Mouse (Mus musculus) thymus, postnatal 14 days (tissue): ENCODE data around the gene Hoxc4.

Experiments
- DNase-seq: peaks from one replicate; pipeline ENCODE4 v3.0.0; 2021

Gene Hoxc4

DNA sequence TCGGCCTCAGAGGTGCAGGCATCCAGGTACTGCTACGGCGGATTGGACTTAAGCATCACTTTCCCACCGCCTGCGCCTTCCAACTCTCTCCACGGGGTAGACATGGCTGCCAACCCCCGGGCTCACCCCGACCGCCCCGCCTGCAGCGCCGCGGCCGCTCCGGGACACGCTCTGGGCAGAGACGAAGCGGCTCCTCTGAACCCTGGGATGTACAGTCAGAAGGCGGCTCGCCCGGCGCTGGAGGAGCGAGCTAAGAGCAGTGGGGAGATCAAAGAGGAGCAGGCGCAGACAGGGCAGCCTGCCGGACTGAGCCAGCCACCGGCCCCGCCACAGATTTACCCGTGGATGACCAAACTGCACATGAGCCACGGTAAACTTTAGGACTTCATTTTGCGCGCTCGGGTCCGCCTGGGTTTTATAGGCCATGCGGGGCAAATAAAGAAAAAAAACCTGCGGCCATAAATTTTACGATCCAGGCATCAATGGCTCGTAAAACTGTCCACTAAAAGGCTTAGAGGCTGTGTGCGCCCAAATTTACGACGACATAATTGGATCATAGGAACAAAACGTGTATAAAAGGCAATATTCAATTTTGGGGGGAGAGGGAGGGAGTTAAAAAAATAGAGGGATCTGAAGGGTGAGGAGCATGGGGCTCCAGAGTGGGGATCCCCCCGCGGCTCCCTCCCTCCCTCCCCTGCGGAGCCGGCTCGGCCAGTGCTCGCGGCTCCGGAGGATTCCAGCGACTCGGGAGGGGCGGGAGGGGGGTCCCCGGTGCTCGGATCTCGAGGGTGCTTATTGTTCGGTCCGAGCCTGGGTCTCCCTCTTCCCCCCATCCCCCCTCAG, 4.3 kb upstream of the Hoxc4 start:
- DNase-seq = no peak

DNA sequence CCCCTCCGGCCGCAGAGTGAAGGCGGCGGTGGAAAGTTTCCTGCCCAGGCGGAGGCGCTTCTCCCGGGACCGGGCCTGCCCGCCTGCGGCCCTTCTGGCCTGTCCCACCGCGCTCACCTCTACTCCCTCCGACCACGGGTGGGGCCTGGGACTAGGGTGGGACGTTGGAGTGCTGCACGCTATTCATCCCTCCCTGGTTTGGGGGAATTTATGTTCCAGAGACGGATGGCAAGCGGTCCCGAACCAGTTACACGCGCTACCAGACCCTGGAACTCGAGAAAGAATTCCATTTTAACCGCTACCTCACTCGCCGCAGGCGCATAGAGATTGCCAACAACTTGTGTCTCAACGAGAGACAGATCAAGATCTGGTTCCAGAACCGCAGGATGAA, 3.7 kb upstream of the Hoxc4 start:
- DNase-seq = no peak

DNA sequence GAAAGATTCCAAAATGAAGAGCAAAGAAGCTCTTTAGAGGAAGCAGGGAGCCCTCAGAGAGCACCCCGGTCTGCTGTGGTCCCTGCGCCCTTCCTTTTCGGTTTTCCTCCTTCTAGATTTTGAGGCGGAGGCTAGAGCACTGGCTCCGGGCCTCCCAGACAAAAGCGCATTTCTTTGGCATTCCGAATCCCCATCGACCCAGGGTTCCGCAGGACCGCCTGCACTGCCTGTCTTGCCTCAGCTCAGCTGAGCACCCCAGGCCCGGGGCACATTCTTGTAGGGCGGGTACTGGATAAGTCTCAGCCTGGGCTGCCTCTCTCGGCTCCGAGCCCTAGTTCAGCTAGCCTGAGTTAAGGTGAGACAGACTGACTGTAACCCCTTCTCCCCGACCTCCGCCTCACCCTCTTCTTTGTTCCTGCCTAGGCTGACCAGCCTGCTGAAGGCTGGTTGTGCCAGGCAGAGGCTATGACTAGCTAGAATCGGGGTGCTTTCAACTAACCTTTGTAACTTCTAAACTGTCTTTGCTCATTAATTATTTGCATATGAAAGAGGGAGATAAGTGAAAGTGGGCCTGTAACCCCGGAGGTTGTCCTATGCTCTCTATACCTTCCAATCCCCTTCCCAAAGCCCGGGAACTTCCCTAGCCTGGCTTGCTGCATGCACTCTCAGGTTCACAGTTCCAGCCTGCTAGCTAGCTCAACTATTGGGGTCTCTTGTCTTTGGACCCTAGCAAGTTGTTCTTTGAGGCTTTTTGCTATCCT, 3.1 kb upstream of the Hoxc4 start:
- DNase-seq = no peak

DNA sequence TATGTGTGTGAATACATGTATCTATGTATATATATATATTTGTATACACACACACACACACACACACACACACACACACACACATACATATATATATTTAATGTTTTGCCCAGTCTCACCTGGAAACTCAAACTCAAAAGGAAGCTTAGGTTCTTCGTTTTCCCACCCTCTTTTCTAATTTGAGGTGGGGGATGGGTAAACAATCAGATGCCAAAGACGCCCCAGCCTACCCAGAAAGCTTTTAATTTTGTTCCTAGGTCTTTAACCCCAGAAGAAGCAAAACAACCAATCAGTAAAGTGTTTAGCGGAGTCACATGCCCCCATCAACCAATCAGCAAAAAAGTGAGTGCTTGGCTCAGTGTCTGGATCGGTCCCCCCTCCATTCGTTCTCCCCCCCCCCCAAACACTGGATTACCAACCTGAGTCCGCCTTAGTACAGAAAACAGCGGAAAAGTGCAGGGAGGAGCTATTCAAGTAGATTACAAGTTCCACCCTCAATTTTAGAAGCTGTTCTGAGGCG, 2.2 kb downstream of the Hoxc4 start:
- no peak for DNase-seq

DNA sequence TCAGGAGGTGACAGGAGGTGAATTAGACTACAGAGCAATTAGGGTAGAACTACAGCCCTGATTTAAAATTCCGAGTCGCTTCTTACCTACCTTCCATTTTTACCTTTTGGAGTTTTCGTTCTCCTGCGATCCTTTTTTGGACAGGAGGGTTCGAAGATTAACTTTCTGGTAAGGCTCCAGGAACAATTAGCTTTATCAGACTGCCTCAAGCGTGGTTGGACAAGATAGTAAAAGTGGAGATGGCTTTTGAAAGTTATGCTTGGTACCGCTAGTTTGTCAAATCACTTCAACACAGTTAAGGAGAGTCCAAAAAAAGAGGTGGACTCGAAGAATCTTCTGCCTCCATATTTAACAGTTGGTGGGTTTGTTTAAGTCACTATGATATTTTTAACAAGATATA, 2.8 kb downstream of the Hoxc4 start:
- DNase-seq = no peak

DNA sequence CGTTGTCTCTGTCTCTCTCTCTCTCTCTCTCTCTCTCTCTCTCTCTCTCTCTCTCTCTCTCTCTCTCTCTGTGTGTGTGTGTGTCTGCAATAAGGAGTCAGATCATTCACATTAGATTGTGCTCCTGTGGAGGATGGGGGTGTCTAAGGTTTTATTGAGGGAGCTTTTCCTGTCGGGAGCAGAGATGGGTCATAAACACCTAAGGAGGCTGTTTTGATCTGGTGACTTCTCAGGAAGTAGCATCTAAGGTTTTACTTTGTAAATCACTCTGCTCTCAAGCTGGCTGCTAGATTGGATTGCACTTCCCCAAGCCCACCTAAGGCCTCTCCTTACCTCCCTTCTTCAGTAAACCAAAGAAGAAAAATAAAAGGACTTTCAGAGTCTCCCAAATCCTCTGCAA, 5.4 kb downstream of the Hoxc4 start:
- no peak for DNase-seq

DNA sequence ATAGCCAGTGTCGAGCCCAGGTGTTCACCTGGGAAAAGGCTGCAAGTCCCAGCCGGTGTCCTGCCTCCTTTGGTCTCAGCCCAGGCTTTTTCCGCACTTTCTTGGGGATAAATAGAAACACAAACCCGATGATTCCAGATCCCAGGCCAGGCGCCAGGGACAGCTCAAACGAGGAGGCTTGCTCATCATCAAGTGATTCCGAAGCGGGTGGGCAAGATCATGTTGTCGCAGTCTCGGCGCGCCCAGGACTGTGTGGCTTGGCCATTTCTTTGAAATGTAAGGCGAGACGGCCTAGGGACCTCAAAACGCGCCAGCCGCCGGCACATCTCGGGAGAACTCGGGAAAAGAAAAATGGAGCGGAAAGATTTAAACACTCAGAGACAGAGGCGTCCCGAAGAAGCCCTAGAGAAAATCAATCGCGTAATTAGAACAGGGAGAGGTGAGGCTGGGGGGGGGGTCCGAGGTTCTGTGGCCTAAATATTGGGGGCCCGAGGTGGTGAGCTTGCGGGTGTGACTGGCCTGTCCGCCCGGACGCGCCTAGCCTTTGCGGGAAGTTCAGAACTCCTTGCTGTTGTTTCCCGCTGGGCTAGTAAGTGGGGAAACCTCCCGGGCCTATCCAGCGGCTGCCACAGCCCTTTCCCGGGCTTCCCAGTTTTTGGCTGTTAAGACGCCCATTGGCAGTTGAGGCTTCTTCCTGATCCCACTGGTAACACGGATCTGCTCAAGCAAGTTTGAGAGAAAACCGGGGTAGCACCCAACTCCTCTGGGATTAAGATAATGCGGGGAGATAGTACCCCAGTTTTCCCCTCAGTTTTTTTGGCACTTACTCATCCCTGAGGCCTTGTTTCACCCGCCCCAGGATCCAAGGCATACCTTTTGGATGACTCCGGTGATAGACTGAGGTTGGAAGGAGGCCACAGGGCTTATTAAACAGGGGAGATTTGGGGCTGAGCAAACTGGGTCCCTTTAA, 8.8 kb downstream of the Hoxc4 start:
- no peak for DNase-seq

DNA sequence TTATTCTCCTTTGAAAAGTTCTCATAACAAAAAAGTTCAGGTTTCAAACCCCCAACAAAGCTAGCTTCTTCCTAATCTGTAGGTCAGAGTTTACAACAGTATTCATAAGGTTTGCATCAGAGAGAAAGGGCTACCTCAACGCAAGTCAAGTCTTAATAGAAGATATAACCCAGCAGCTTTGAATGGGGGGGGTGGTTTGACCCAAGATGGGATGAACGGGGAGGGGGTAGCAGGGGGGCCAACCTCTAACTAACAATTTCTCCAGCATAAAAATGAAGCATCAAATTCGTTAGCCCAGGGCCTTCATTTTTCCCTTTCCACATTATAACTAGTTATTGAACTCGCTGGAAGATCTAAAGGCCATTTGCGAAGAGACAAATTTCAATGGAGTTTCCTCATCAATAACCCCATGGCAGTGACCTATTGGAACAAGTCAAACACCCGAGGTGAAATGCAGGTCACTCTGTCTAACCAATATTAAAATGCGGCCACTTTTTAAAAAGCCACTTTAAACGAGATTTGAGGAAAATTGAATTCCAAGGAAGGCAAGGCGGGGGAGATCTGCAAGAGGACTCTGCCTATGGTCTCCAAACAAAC, 10.3 kb downstream of the Hoxc4 start:
- DNase-seq = no peak

DNA sequence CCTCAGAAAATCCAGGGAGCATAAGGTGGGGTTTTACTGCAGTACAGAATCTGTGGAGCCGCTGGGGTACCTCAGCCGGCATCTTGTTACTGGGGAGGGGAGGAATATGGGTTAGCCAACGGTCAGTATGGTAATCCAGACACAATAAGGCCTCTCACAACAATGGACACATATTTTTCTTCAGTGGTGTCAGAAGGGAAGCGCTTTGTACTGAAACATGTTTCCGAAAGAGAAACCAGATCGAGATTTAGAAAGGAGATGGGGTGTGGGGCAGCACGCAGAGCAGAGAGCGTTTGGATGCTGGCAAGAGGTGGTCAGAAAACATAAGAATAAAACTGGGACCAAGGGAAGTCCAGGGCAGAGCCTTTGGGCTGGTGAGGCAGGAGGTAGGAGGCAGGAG, 11.4 kb downstream of the Hoxc4 start:
- no peak for DNase-seq

DNA sequence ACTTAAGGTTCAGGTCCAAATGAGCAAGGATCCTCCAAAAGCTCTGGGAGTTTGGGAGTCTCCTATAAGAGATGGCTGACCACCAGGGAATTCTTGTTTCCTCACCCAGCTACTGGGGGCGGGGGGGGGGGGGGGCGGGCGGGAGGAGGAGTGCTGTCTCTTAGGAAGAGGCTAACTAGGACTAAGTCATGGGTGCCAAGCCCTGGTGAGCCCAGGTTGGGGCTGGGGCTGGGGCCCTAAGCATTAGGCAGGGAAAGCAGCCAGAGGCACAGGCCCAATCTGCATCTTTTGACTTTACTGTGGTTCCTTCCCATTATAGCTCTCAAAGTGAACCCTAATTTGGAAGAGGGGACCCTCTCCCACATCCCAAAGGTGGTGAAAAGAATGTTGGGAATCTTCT, 13.4 kb downstream of the Hoxc4 start:
- no peak for DNase-seq

DNA sequence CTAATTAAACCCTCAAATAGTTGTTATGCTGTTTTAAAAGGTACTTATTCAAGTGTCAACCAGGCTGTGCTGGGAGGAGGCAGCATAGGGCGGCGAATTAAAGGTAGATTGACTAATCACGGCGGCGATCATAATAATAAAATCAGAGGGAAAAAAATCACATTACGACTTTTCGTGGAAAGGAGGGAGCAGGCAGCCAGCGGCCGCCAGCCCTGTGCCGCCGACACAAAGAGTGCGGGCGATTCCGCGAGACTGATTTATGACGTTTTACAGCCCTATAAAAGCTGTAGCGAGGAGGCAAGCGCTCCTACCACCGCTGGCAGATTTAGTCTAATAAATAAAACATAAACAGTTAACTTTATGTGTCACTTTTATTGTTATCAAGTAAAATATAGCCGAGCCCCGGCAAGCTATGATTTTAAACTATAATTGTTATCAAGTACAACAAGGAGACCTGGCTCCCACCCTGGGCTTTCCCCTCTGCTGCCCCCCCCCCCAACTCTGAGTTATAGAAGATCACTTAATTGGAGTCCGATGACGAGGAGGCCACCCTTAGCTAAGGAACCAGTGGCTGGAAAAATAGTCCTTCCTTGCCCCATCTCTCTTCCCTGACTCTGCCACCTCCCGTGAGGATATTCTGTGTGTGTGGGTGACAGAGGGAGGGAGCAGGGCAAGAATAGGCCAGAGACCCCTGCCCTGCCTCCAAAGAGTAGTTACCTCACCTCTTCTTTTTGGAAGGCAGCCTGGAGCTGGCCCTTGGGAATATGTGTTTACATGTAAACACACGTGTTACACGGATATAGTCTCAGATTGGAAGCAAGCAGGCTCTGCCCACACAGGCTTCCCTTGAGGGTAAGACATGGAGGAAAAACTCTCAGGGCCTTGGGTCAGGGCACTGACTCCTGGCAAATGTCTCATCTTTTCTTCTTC, 14.2 kb downstream of the Hoxc4 start:
- no peak for DNase-seq

DNA sequence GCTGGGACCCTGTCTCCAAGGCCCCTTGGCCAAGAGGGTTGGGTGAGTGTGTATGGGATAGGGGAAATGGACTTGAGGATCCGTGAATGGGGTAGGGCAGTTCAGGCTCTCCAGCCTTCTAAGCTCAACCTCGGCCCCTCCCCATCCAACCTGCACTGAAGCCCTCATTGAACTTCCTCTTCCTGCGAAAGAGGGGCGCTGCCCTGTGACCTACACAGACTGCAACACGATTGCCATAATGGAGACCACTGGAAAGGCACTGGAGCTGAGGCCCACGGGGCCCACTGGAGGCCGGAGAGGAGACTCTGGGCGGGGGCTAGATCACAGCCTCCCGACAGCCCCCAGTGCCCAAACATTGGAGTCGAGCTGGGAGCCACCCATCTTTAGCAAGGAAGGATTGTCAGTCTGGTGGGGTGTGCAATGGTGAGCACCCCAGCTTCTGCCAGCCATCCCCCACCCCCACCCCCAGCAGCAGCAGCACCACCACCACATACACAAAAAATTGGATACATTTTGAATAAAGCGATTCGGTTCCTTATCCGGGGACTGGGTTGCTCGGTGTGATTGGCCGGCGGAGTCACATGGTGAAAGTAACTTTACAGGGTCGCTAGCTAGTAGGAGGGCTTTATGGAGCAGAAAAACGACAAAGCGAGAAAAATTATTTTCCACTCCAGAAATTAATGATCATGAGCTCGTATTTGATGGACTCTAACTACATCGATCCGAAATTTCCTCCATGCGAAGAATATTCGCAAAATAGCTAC, 15.5 kb downstream of the Hoxc4 start:
- DNase-seq = no peak

DNA sequence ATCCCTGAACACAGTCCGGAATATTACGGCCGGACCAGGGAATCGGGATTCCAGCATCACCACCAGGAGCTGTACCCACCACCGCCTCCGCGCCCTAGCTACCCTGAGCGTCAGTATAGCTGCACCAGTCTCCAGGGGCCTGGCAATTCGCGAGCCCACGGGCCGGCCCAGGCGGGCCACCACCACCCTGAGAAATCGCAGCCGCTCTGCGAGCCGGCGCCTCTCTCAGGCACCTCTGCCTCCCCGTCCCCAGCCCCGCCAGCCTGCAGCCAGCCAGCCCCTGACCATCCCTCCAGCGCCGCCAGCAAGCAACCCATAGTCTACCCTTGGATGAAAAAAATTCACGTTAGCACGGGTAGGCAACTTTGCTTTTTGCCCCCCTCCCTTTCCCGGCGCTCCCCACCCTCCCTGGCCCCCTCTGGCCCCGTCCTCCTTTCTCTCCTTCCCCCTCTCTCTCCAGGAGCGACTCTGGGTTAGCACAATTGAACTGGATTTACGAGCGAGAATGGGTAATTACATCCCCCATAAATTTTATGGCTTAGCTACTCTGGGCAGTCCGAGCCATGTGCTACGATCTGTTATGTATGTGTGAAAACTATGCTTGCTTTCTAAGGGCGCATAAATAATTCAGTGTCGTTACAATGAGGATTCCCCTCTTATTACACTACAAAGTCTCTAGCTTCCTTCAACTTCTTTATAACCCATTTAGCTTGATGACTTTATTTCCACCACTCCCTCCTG, 16.2 kb downstream of the Hoxc4 start:
- no peak for DNase-seq

DNA sequence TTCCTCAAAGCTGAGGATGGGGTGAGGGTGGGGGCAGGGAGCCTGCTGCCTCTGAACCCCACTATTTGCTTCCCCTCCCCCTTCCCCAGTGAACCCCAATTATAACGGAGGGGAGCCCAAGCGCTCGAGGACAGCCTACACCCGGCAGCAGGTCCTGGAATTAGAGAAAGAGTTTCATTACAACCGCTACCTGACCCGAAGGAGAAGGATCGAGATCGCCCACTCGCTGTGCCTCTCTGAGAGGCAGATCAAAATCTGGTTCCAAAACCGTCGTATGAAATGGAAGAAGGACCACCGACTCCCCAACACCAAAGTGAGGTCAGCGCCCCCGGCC, 16.8 kb downstream of the Hoxc4 start:
- DNase-seq = no peak

DNA sequence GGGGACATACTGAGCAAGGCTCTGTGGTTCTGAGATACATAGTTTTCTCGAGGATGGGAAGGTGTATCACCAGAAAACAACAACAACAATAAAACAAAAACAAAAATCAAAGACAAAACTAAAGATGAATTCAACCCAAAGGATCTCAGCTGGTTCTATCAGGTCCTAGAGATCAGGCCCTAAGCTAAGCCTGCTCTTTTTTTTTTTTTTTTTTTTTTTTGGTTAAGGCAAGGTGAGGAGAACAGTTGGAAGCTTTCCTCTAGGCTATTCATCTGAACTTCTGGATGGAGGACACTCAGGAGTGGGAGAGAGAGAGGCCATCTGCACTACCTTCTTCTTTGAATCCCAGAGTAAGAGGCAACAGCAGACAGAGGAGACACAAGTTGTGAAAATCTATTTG, 18.8 kb downstream of the Hoxc4 start:
- DNase-seq = no peak

DNA sequence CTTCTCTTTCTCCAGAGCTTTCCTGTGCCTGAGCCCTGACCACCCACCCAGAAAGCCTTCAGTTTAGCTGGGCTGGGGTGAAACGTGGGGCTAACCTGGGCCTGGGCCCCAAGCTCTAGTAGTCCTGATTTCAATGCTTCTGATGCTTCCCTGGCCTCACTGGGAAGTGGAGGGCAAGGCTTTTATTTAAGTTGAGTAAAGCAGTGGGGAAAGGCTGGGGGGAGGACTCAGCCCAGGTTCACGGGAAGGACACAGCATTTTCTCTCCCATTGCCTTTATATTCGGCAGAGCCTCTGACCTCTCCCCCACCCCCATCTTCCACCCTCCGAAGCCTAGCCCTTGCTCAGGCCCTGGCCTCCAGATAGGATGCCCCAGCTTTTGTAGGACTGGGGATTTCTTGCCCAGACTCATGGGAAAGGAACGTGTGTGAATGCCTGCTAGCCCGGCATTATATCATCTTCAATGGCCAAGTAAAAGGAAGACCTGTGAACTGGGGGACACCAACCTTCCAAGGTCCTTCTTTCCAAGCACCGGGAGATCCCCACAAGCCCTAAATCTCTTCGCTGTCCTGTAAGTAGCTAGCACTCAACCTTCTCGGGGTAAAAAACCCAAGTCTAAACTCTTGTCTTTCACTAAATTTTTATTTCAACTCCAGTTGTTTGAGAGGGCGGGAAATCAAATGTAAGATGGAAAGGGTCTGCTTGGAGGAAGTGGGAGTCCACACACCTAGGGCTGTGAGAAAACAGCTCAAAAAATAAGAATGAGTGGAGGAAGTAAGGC, 20.2 kb downstream of the Hoxc4 start:
- no peak for DNase-seq

DNA sequence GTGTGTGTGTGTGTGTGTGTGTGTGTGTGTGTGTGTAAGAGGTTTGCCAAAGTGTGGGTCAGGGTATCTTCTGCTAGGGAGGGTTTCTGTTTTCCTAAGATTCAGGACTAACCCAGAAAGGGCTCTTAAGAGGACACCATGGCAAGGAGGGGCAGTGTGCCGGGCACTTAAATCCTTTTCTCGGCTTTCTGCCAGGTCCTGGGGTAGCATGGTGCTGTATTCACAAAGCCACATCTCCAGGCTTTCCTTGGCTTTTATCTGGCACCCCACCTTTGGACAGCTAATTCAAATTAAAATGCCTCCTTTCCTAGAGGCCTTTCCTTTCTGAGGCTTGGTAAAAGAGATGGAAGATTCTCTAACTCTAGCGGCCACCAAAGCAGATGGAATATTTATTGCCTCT, 20.9 kb downstream of the Hoxc4 start:
- DNase-seq = no peak

DNA sequence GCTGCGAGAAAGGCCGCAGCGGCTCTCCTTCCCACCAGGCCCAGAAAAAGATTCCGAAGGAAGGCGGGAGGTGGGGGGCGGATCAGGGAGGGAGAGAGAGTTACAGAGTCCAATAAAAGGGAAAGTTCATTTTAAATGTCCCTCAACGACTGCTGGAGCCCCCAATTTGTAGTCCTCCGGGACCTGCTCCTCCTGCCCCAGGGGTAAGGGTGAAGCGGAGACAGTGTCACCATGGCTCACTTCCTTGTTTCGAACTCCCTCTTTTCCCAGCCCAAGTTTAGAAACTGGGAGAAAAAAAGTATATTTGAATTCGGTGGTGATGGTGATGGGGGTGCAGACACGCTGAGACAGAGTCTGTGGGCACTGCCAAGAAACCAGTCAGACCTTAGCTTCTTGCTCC, 21.9 kb downstream of the Hoxc4 start:
- no peak for DNase-seq

DNA sequence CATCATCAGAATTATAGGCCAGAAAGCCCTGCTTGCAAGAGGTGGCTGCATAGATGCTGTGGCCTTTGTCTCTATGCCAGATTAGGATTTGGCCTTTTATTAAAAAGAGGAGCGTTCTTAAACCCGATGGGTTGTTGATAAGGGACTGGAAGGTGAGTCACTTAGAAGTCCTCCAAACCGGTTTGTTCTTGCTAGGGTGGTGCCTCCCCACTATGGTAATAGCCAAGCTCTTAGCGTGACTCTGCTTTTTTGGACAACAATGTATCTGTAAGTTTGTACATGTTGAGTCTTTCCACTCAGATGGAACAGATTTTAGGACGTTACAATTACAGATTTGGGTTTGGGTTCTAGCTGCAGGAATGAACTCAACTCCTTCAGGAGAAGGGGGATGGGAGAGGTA, 22.9 kb downstream of the Hoxc4 start:
- no peak for DNase-seq
